ENCODE assay signal across 20 mouse cellular contexts in the genomic region with DNA sequence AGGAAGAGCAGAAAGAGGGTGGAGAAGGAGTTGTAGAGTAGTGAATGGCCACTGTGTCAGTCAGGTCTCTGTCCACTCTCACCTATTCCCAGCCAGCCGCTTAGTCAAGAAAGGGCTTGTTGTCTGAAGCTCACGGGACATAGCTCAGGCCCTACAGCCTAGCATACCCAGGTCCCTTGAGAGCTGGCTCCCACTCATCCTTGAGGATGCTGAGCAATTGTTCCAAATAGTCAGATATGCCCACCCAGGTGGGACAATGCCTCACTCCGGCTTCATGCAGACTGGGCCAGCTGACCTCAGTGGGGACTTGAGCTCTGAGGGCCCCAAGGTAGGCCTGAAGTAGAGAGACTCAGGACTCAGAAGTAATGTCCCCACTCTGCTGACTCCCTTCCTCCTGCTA. TPM values are rescaled to one million over a fixed set of nuclear protein-coding genes. Genes with fewer than 3 reads are reported as not detected.
"Had no signal": no experiment of that assay in that cellular context is flagged by ENCODE, and none has a peak within 500 bp of the region (broad histone marks: within the 10 kb centered on the region; RNA-seq: fewer than 3 reads in every experiment).

No protein-coding gene starts in this region.

- ATAC-seq: liver, postnatal 0 days; lung, postnatal 0 days; midbrain, embryonic 16.5 days had no signal

- H3K36me3 ChIP-seq: lung, embryonic 15.5 days; neural tube, embryonic 13.5 days; neural tube, embryonic 15.5 days had no signal

- H3K4me2 ChIP-seq: lung, embryonic 15.5 days; midbrain, embryonic 11.5 days; neural tube, embryonic 13.5 days; neural tube, embryonic 15.5 days had no signal

- H3K4me3 ChIP-seq: lung, embryonic 15.5 days; myocyte; neural tube, embryonic 13.5 days; neural tube, embryonic 15.5 days had no signal

- H3K9ac ChIP-seq: liver, postnatal 0 days; lung, embryonic 15.5 days; neural tube, embryonic 13.5 days; neural tube, embryonic 15.5 days had no signal

- H3K27me3 ChIP-seq: lung, embryonic 15.5 days; neural tube, embryonic 13.5 days; neural tube, embryonic 15.5 days had no signal

- DNase-seq: liver, postnatal 0 days; lung, adult 2 months; lung, postnatal 14 days; lung, postnatal 36 days; midbrain, embryonic 14.5 days; retina, postnatal 1 day; right cerebral cortex, adult 18-20 months; right cerebral cortex, postnatal 25 days; right cerebral cortex, postnatal 4 days; spleen, adult 18-20 months; thymus, adult 18-20 months; thymus, postnatal 36 days had no signal

- H3K4me1 ChIP-seq: lung, embryonic 15.5 days; neural tube, embryonic 13.5 days; neural tube, embryonic 15.5 days had no signal

- H3K9me3 ChIP-seq: lung, embryonic 15.5 days; neural tube, embryonic 13.5 days; neural tube, embryonic 15.5 days had no signal

- H3K27ac ChIP-seq: lung, embryonic 15.5 days; macrophage; neural tube, embryonic 13.5 days; neural tube, embryonic 15.5 days had no signal

RNA-seq across cellular contexts. Expression of a gene that starts 7.0 kb away (rescaled TPM):
- polyA plus RNA-seq: macrophage had no signal
